Mouse (Mus musculus): ENCODE data around the gene Tmem63c.

- TF ChIP-seq POLR2A (IDR thresholded peaks at IDR 0.05; ENCODE audit: insufficient read depth, low read depth, low read length): no peak
- no peak for TF ChIP-seq CTCF (IDR thresholded peaks at IDR 0.05; ENCODE audit: insufficient read depth, low read depth, low read length)
Observed at GRCm38 (mm10) chr12:87138342-87138701, 117.2 kb downstream of the Tmem63c start.

Measured in olfactory bulb, adult 2 months (tissue).